Mouse (Mus musculus): ENCODE data around the gene Fgf9.

DNA sequence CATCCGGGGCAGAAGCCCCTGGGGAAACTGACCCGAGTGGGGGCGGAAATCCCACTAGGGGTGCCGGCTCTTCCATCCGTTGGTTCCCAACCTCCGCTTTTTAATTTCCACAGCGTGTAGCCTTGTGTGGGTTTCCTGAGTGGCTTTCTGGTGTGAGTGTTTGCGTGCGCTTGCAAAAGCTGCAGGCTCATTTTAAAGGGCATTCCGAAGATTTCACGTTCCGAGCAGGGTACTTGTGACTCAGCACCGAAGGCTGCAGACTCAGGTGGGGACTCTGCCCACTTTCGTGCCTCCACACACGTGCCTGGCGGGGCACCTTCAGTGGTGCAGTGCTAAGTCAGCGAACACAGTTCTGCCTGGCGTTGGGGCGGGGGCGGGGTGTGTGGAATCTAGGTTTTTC is 3.6 kb downstream of the Fgf9 start:
- TF ChIP-seq CTCF (IDR thresholded peaks at IDR 0.05; ENCODE audit: borderline replicate concordance, extremely low read depth, insufficient read depth, insufficient read length), result no peak
- TF ChIP-seq POLR2A (IDR thresholded peaks at IDR 0.05; ENCODE audit: borderline replicate concordance, extremely low read depth, insufficient read depth, insufficient read length, poor library complexity, severe bottlenecking), result no peak
